Mouse (Mus musculus) heart, postnatal 4 days (tissue): Measurements from ENCODE around the gene Sis. TPM values are rescaled to one million over a fixed set of nuclear protein-coding genes. Genes with fewer than 3 reads are reported as not detected.

Source experiments
- DNase-seq: peaks from one replicate; pipeline ENCODE4 v3.0.0; 2021
- total RNA-seq, 2 experiments: library from RNA; stranded (reverse); gene quantifications; 2 replicates each; pipeline ENCODE4 v1.2.3; 2021

The Sis gene
- total RNA-seq: not detected

DNA sequence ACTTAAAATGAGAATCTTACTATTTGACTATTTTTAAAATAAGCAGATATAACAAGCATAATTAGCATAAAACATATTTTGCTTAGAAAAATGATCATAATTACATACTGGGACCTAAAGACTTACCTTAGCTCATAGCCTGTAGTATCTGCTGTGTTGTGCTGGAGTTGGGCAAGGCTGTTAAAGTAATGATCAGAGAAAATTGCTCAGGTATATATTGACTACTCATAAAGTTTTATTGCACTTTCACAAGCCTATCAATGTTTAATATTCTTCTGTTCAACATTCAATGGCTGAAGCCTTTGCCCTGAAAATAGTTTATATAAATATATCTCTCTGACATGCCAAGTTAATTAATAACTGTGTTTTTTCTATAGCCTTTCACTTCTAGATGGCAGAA lies at the start of gene Sis:
Gene Sis (minus strand): TSS at position 189 of the 400 bp plus-strand sequence.
- DNase-seq: no peak

DNA sequence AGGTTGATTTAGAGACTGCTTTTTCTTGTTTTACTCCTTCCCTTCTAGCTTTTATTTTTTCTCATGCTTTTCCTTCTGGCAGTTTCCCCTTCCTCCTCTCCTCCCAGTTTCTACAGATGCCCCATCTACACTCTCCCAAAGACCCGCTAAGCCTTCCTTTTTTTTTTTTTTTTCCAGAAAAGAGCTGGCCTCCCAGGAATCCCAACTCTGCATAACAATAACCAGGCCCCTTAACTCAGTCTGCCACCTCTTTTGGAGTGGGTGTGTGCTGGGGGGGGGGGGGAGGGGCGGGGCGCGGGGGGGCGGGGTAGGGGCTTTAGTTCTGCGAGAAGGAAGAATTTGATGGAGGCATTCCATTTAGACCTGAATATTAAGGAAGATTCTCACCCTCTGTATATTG lies 38.4 kb upstream of the Sis start:
- no peak for DNase-seq

DNA sequence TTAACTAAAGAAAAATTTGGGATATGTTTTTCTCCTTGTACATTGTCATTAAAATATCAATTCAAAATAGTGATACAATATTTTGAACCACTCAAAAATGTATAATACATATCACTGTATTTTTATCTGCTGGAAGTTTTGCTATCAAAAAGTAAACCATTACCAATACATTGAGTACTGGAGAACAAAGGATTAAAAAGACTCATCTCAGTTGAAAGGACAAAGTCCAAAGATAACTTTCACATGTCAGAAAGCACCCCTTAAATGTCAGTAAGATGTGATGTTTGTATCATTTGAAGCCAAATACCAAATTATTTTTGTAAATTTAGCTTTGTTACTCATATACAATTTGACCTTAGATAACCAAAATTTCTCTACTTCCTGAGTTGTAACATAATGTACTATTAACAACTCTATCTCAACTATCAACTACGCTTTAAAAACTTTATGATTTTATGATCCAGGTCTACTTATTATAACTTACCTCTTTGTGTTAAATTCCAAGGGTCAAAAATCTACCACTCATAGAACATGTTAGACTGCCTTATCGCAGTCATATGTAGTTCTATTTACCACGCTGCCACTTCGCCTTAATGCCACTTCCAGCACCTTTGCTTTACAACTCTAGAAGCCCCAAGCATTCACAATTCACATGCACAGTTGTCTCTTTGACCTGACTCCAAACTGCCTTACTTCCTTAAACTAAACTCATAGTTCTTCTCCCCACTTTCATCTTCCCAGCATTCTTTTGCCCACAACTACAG lies 35.5 kb upstream of the Sis start:
- no peak for DNase-seq

DNA sequence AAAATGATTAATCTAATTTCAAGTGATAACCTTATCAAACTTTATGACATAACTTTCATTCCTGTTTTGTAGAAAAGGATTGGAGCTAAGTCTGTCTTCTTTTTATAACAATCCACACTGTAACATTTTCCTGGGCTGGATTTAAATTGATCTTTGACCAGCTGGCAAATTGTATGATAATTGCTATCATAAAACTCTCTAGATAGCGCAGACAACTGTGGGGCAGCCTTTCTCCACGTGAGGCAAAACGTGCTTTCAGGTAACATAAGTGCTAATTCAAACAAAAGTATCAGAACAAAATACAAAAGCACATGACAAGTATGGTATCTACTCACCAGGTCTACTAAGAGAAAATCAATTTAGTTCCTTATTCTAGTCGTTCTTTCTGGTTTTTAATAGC lies 29.9 kb upstream of the Sis start:
- no peak for DNase-seq

DNA sequence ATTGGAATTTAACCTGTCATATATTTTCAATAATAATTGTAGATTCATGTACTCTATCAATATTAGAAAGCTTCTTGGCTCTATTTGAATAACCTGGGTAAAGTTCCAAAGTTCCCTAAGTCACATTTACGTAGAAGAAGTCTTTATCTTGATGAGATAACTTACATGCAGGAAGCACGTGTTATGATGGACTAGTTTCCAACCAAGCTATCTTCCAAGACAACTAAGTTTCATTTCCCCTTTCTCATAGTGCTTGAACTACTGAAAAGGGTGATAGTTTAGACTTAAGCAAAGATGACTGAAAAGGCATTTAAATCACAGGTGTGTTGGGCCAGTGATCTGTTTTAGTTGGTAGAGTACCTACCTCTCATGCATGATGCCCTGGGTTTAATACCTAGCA lies 23.3 kb upstream of the Sis start:
- DNase-seq: no peak

DNA sequence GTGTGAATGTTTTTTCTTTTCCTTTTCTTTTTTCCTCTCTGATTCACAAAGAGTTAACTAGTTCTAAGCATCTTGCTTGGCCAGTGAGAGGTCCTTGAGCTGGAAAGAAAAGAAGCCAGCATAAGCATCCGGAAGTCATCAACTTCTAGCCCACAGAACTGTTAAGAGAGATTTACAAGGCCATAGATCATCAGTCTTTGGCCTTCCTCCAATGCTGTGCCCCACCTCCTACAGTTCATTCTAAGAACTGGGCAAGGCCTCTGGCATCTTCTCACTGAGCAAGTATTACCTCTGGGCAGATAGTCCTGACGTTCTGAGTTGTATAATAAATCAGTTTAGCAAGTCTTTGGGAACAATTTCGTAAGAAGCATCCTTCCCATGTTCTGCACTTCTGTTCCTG lies 8.9 kb upstream of the Sis start:
- no peak for DNase-seq

DNA sequence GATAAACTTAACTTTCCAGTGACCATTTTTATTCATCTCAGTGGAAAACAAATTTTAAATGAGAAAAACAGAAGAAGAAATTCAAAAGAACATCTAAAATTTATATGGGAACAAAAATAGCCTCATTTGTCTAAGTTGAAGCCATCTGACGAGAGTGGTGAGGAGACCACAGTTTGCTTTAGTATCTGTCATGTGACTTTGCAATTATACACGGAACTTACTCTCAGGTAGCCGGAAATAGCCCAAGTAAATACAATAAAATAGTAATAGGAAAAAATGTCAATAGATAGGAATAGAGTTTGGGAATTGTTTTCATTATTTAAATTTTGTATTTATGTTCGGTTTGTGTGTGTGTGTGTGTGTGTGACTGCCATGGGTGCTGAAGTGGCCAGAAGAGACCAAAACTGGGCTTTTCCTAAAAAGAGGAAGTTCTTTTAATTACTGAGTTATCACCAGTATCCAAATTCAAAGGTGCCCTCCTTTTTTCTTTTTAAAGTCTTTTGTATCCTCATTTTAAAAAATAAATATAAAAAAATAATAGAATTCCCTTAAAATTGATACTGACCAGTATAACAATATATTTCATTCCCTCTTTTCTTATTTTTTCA lies 48.6 kb downstream of the Sis start:
- DNase-seq: no peak

DNA sequence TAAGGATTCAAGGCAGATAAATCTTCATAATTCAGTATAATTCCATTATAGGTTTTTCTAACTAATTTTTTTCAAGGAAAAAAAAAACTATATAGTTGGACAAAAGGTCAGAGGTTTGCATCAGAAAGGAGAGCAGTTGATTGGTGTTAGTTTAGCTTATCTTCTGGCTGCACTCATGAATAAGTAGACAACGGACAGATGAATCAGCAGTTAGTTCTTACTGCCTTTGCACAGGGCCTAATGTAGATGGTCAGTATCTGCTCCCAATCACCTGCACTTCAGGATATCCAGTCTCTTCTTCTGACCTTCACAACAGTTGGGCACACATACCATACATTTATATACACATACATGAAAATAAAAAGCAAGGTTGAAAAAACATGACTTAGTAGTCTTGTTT lies 85.2 kb downstream of the Sis start:
- no peak for DNase-seq

DNA sequence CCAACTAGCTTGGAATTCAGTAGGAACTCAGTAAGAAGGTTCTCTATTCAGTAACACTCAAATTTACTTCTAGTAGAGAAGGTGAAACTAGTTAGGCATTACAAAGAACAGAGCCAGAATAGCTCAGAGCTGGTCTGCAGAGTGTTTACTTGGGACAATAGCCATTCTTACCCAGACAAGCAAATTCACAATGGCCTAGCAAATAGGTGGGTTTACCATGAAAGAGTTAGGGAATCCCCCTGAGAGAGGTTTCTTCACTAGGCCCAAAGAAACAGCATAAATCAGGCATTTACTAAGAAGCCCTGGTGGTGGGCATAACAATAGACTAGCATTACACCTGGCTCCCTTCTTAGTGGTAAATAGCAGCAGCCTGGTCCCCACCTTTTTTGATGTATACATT lies 99.5 kb downstream of the Sis start:
- no peak for DNase-seq

DNA sequence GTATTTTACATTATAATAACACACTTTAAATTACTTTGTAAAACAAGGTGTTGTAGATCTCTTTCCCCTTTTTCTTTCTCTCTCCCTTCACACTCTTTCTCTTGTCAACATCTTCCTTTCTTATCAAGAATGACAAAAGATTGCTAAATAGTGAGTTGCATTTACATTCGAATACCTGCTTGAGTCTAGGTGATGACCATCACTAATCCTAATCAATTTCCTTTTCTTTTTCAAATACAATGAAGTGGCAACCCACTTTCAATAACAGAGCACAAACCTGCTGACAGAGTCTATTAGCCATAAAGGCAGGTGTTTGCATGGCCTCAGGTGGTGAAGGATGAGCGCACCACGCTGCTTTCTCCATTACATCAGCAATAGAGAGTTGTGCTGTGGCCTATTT lies 108.9 kb downstream of the Sis start:
- DNase-seq: no peak

DNA sequence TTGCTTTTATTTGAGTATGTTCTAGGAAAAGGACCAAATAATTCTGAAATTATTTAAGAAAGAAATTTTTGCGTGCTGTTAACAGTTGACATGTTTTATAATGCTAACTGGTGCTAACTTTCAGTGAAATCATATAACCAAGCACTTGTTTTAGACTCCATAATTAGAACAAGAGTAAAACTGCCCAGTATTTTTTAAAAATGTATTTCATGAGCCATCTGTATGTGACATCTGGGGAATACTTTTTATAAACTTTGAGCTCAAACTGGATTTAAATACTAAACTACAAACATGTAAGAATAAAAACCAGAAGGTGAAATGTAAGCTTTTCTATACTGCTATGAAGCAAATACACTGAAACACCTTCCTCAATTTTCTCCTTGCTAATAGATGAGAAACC lies 112.3 kb downstream of the Sis start:
- no peak for DNase-seq

DNA sequence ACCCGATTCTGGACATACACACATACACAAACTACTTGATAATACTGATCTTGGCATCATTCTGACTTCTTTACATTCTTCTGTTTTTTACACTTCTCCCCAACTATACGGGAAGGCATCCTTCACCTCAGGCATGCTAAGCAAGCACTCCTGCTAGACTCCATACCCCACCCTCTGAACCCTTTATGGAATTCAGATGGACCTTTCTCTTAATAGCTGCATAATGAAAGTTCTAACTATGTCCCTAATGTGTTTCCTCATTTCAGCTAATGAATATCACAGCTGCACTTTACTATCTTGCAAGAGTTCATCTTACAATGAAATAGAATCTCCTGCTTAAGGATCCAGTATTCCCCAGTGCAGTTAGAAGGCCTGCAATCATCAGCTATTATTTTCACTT lies 127.0 kb downstream of the Sis start:
- no peak for DNase-seq

Other genes with a start within 250 kb of the Sis start
- gene Slitrk3, start 89.9 kb upstream of the Sis start, total RNA-seq: under 1 TPM; 0.12 to 0.14 TPM